Mouse (Mus musculus): ENCODE results near the gene AU022252. TPM values are rescaled to one million over a fixed set of nuclear protein-coding genes. Genes with fewer than 3 reads are reported as not detected.
A peak's percentile ranks its signal among the peaks of the same experiment; 100 is the strongest.

Gene AU022252
- polyA plus RNA-seq, 1 experiment: 20.7 TPM

DNA sequence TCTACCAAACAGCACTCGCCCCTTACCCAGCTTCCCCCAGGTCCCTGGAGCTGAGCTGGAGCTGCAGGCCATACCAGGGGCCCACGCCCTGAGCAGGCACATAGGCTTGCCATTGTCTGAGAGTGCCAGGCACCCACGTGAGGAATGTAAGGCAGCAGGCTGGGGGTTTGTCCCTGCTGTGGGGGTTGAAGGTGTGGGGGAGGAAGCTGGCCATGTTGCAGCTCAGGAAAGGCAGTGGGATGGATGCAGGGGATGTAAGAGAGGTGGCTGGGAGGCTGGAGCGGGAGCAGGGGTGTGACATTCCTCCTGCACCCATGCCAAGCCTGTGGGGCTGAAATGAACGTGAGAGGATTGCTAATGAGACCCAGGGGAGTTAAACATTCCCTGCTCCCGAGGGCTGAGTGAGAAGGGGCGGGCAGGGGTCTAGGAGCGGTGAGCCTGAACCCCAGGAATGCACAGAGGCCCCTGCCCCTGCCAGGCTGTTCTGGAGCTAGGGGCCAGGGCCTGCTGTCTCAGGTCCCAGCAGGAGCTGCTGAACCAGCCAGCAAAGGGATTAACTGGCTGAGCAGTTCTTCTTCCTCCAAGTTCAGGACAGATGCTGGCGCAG is 21.6 kb upstream of the AU022252 start:
- no peak for TF ChIP-seq POLR2A (IDR thresholded peaks at IDR 0.05; ENCODE audit: insufficient read depth, low read length)
- Histone ChIP-seq H3K27me3 (ENCODE audit: control insufficient read depth, insufficient read depth, low read length, poor library complexity, severe bottlenecking) (no peaks in the 10 kb centered on the region), H3K9me3 (replicated peaks; ENCODE audit: control insufficient read depth, insufficient read depth, low read length, poor library complexity, severe bottlenecking) (no peaks in the 10 kb centered on the region), H3K27ac (ENCODE audit: insufficient read depth, low read length) (no peak overlapping the region), H3K4me1 (ENCODE audit: control insufficient read depth, insufficient read depth, low read length) (no peaks in the 10 kb centered on the region), H3K9ac (ENCODE audit: low read depth, poor library complexity, severe bottlenecking) (no peak overlapping the region), H3K4me3 (ENCODE audit: low read depth, low read length) (no peak overlapping the region), H3K36me3 (ENCODE audit: control insufficient read depth, insufficient read depth, low read length, poor library complexity, severe bottlenecking) (no peaks in the 10 kb centered on the region)

DNA sequence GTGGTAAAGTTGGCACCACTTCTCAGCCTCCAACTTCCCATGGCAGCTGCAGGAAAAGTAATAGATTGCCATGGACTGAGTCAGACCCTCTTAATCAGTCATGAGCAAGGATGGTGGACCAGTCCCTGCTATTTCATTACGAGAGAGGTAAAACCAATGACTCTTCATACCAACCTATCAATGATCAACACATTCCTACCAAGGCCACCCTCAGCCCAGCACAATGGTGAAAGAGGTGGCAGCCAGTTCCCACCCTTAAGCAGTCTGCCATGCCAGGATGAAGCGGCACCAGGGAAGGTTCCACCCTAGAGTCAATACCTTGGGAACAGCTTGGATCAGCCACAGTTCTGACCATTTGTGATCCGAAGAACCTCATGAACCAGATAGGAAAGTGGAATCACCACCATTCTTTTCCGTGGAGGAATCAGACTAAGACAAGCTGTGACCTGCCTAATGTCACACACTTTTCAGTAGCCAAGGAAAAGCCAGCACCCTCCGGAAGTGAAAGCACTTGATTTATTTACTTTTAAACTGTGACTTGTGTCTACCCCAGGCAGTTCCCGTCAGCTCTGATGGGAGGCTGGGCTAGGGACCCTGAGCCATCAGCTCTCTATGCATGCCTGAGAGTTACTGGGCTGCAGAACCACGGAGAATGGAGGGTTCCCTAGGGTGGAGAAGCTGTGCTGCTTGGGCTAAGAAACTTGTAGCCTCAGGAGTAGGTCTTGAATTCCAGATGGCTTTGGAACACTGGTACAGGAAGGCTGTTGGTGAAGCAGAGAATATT is 19.7 kb upstream of the AU022252 start:
- no peaks in the 10 kb centered on the region for H3K4me1 ChIP-seq (ENCODE audit: control insufficient read depth, insufficient read depth, low read length)
- no peak overlapping the region for H3K4me3 ChIP-seq (ENCODE audit: low read depth, low read length)
- H3K9me3 ChIP-seq (replicated peaks; ENCODE audit: control insufficient read depth, insufficient read depth, low read length, poor library complexity, severe bottlenecking): no peaks in the 10 kb centered on the region
- H3K36me3 ChIP-seq (ENCODE audit: control insufficient read depth, insufficient read depth, low read length, poor library complexity, severe bottlenecking): no peaks in the 10 kb centered on the region
- no peak for TF ChIP-seq EP300 (IDR thresholded peaks at IDR 0.05; ENCODE audit: insufficient read depth, low read depth, low read length)
- TF ChIP-seq CTCF (IDR thresholded peaks at IDR 0.05; ENCODE audit: low read depth, low read length): no peak
- no peak for TF ChIP-seq POLR2A (IDR thresholded peaks at IDR 0.05; ENCODE audit: insufficient read depth, low read length)
- H3K27ac ChIP-seq (ENCODE audit: insufficient read depth, low read length): no peak overlapping the region
- no peaks in the 10 kb centered on the region for H3K27me3 ChIP-seq (ENCODE audit: control insufficient read depth, insufficient read depth, low read length, poor library complexity, severe bottlenecking)
- no peak overlapping the region for H3K9ac ChIP-seq (ENCODE audit: low read depth, poor library complexity, severe bottlenecking)

DNA sequence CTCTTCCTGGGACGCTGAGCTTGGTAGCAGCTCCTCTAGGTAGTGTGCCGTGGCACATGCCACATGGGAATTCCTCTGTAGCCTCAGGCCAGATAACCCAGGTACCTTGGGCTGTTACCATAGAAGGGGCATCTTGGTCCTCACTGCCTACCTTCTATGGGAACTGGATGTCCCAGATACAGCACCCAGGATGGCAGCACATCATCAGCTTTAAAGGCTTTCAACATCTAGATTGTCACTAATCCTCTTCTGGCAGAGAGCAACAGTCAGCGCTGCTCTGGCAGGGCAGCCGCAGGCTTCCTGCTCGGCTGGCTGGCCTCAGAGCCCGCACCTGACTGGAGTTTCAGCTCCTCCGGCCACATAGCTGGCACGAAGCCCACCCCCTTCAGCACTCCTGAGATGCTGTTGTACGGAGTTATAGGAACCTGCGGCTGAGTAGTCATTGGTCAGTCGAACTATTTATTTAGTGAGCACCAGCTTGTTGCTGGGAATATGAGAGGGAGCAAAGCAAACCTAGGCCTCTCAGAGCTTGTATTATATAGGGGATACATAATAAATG is 16.0 kb upstream of the AU022252 start:
- TF ChIP-seq EP300 (IDR thresholded peaks at IDR 0.05; ENCODE audit: insufficient read depth, low read depth, low read length) (no peak), POLR2A (IDR thresholded peaks at IDR 0.05; ENCODE audit: insufficient read depth, low read length) (no peak), CTCF (IDR thresholded peaks at IDR 0.05; ENCODE audit: low read depth, low read length) (no peak)
- Histone ChIP-seq H3K4me3 (ENCODE audit: low read depth, low read length) (no peak overlapping the region), H3K4me1 (ENCODE audit: control insufficient read depth, insufficient read depth, low read length) (no peaks in the 10 kb centered on the region), H3K27me3 (ENCODE audit: control insufficient read depth, insufficient read depth, low read length, poor library complexity, severe bottlenecking) (no peaks in the 10 kb centered on the region), H3K36me3 (ENCODE audit: control insufficient read depth, insufficient read depth, low read length, poor library complexity, severe bottlenecking) (no peaks in the 10 kb centered on the region), H3K9ac (ENCODE audit: low read depth, poor library complexity, severe bottlenecking) (no peak overlapping the region), H3K9me3 (replicated peaks; ENCODE audit: control insufficient read depth, insufficient read depth, low read length, poor library complexity, severe bottlenecking) (no peaks in the 10 kb centered on the region), H3K27ac (ENCODE audit: insufficient read depth, low read length) (no peak overlapping the region)

DNA sequence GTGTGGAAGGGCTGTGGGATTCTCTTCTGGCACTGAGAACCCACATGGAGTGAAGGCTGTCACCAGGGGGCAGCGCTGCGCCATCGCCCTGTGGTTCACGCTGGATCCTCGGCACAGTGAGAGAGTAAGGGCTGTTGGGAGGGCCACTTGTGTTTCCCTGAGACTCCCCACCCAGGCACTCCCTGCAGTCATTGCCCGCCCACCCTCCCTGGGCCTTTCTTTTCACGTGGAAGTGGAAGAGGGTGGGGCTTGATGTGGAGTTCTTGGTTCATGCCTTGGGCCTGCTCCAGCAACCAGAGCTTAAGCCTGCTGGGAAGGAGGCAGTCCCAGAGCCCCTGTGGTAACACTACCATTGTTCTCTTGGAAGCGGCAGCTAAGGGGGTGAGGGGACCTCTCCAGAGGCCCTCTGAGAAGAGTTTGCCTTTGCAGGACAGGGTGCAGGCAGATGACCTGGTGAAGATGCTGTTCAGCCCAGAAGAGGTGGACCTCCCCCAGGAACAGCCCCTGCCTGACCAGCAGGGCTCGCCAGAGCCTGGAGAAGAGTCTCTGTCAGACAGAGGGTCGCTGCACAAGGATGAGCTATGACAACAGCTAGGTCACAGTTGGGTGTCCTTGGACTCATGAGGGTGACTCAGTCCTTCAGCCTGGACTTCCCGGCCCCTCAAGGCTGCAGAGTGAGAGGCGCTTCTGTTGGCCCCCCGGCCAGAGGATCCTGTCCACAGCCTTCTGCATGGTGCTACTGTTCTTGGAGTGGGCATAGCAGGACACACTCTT is 15.1 kb upstream of the AU022252 start:
- no peaks in the 10 kb centered on the region for H3K4me1 ChIP-seq (ENCODE audit: control insufficient read depth, insufficient read depth, low read length)
- no peak overlapping the region for H3K4me3 ChIP-seq (ENCODE audit: low read depth, low read length)
- H3K36me3 ChIP-seq (ENCODE audit: control insufficient read depth, insufficient read depth, low read length, poor library complexity, severe bottlenecking): no peaks in the 10 kb centered on the region
- no peaks in the 10 kb centered on the region for H3K27me3 ChIP-seq (ENCODE audit: control insufficient read depth, insufficient read depth, low read length, poor library complexity, severe bottlenecking)
- H3K27ac ChIP-seq (ENCODE audit: insufficient read depth, low read length): no peak overlapping the region
- peak overlapping the region; percentile 14 for H3K9ac ChIP-seq (ENCODE audit: low read depth, poor library complexity, severe bottlenecking)
- TF ChIP-seq CTCF (IDR thresholded peaks at IDR 0.05; ENCODE audit: low read depth, low read length): peak; percentile 89
- TF ChIP-seq POLR2A (IDR thresholded peaks at IDR 0.05; ENCODE audit: insufficient read depth, low read length): no peak
- no peaks in the 10 kb centered on the region for H3K9me3 ChIP-seq (replicated peaks; ENCODE audit: control insufficient read depth, insufficient read depth, low read length, poor library complexity, severe bottlenecking)

DNA sequence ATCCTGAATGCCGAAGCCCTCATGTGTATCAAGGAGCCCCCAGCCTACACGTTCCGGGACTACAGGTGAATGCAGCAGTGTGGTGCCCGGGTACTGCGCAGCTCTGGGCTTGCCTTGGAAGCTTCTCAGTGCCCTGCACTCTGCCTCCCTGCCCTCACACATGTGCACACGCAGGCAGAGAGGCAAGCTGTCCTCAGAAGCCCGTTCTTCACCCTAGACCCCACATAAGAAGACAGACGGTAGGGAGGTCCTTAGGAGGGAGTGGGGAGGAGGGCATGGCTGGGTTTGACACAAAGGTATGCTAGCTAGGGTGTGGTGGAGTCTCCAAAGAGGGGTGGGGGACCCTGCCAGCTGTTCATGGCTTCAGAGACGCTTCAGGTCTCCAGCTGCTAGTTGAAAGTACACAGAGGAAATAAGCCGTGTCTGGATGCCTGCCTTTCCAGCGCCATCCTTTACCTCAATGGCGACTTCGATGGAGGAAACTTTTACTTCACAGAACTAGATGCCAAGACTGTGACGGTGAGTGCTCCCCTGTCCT is 14.2 kb upstream of the AU022252 start:
- H3K9me3 ChIP-seq (replicated peaks; ENCODE audit: control insufficient read depth, insufficient read depth, low read length, poor library complexity, severe bottlenecking): no peaks in the 10 kb centered on the region

More for the DNA sequence above, 14.2 kb upstream of the AU022252 start:
- H3K9ac ChIP-seq (ENCODE audit: low read depth, poor library complexity, severe bottlenecking): no peak overlapping the region
- H3K36me3 ChIP-seq (ENCODE audit: control insufficient read depth, insufficient read depth, low read length, poor library complexity, severe bottlenecking): no peaks in the 10 kb centered on the region
- H3K4me1 ChIP-seq (ENCODE audit: control insufficient read depth, insufficient read depth, low read length): no peaks in the 10 kb centered on the region
- no peak overlapping the region for H3K4me3 ChIP-seq (ENCODE audit: low read depth, low read length)
- TF ChIP-seq EP300 (IDR thresholded peaks at IDR 0.05; ENCODE audit: insufficient read depth, low read depth, low read length) (no peak), CTCF (IDR thresholded peaks at IDR 0.05; ENCODE audit: low read depth, low read length) (no peak), POLR2A (IDR thresholded peaks at IDR 0.05; ENCODE audit: insufficient read depth, low read length) (no peak)
- H3K27me3 ChIP-seq (ENCODE audit: control insufficient read depth, insufficient read depth, low read length, poor library complexity, severe bottlenecking): no peaks in the 10 kb centered on the region
- H3K27ac ChIP-seq (ENCODE audit: insufficient read depth, low read length): no peak overlapping the region

Measured in ES-Bruce4 (cell line).